Mouse (Mus musculus): ENCODE measurements around the gene Zmynd10.

Gene Zmynd10

DNA sequence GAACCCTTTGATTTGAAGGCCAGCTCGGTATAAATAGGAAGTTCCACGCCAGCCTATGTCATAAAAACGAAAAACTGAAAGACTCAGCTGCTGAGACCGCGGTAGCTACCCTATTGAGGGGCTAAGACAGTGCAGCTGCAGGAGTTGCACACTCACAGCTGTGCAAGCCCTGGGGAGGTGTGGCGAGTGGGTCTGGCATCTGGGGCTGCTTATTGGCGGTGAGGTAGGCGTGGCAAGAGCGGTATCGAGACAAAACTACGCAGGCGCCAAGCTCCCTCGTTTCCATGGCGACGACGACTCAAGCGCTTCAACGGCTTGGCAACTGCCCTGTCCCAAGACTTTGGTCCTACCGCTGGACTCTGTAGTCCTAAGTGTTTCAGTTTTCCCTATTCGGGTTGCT lies at the start of gene Zmynd10:
Zmynd10 (plus strand) TSS at position 273 of the 400 bp plus-strand sequence.
- peak; percentile 85 to 90 for DNase-seq (ENCODE audit: low spot score in 2 of 2)

DNA sequence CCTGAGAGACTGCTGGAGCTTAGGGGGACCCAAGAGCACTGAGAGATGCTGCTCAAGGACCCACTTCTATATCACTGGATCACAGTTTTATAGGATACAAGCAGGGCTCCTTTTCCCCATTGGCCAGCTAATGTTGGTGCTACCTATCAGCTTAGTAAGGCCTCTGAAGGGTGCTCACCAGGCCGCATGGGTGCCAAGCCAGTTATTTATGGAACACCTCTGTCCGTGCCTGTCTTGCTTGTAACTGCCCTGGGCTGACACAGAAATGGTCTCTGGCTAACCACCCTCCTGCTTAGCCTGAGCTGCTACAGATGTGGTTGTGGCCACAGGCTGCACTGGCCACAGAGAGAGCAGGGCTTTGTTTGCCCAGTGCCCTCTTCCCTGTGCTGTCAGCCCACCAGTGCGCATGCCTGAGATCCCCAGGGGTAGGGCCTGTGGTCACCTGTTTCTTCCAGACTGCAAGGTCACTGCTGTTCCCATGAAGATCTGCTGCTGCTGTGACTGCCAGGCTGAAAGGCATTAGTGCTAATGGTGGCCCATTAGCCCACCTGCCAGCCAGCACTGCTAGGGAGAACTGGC lies 46.3 kb upstream of the Zmynd10 start:
- DNase-seq (ENCODE audit: low spot score in 2 of 2) = no peak

DNA sequence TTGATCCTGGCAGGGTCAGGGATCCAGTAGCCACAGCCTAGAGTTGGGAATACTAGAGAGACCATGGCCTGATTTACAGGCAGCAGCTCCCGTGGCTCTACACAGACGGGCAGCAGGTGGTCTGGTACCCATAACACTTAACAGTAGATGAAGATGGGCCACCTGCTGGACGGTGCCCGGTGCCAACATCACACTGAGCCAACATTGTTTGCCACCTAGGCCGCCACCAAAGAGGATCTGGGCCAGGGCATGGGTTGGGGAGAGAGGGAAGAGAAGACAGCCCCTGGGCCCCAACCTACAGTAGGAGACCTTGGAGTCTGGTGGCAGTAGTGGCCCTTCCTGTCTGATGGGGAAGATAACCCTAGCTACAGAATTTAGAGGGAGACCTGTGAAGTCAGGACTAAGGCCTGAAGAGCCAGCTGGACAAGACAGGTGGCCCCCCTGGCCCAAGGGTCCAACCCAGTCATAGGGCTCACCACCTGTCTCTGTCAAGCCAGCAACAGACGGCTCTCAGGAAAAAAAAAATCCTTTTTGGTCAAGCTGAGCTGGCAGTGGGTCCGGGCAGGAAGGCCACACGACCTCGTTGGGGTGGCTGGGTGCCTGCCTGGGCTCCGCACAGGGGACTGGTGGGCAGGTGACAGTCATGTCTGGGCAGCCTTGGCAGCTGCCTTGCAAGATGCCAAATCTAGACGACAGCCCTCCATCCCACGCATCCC lies 44.8 kb upstream of the Zmynd10 start:
- DNase-seq (ENCODE audit: low spot score in 2 of 2) = no peak

DNA sequence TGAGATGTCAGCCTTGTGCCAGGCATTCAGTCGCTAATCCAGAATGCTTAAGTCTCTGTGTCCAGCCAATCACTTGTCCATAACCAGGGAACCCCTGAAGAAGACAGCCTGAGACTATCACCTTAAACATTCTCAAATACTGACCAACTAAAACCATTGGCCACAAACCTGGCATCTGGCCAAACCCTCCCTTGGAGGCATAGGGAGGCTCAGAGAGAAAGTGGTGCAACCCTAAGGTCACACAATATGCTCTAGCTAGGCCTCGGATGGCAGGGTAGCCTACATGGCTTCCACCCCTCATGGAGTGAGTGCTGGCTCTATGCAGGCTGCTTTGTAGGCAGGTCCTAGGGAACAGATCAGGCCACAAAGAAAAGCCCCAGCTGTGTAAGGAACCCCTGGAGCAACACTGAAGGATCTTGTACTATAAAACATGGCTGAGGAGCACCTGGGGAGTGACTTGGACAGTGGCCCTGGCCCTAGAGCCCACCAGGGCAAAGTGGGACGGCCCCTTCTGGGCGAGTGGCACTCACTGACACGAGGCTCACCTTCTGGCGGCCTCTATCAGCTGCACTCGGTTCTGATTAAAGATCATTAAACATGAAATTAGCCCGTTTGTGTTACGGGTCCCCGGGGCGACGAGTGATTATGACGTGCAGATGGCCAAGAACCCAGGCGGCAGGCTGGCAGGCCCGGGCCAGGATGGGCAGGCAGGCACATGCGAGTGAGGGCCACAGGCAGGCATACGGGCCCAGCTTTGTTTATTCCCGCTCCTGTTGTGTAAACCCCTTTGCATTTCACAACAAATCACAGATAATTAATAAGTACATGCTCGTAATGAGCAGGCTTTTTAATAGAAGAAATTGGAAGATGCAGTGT lies 42.2 kb upstream of the Zmynd10 start:
- DNase-seq (ENCODE audit: low spot score in 2 of 2) = no peak

DNA sequence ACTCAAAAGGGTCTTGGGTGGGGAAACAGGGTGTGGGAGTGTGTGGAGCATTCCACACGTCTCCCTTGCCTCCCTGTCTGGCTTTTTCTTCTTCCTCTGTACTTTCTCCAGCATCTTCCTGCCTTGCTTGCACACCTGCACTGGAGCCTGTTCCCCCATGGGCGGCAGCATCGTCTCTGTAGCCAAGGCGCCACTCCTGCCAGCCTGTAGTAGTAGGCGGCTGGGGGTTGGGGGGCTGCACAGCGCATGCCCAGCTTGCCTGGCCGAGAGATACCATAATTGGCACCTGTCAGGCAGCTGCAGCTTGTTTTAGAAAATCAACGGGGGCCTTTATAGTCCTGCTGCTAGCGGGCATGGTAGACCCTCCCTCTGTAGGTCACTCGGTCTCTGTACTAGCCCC lies 38.8 kb upstream of the Zmynd10 start:
- DNase-seq (ENCODE audit: low spot score in 2 of 2) = no peak

DNA sequence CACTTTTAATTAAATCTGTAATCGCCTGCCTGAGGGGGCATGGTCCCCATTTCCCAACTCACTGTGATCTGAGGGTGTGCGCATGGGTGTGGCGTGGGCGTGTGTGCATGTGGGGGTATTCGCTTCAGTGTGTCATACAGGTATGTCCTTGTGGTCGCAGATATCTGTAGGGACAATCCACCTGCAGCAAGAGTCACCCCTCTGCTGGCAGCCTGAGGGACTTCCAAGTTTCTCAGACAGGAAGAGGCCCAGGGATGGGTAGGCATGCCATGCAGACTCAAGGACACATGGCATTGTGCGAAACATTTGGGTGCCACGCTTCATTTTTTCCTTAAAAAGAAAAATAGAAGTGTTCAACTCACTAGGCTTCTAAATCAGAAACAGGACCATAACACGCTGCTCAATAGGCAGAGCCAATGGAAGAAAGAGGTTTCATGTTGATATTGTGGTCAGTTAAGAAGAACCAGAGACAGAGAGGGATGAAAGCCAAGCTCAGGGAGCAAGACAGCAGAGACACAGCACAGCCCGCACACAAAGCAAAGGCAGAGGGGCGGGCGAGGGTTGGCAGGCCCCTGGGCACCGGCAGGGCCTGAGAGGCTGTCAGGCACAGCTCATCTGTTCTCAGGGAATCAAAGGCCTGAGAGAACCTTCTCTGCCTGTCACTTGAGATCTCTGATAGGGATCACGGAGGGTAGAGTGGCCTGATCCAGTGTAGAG lies 36.6 kb upstream of the Zmynd10 start:
- no peak for DNase-seq (ENCODE audit: low spot score in 2 of 2)

DNA sequence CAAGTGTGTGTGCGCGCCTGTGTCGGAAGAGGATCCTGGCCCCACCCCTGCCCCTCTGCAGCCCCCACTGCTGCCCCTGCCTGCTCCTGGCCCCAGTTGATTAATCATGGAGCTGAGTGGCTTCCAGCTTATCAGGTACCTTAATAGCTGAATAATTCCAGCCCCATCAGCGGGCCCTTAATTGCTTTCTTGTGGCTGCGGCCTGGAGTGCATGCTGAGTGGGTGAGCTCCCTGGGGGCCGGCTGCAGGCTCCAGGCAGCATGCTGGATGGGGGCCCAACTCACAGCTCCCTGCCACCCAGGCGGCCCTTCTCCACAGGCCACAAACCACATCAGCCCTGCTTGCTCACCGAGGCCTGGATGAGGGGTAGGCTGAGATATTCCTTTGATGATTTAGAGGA lies 35.7 kb upstream of the Zmynd10 start:
- no peak for DNase-seq (ENCODE audit: low spot score in 2 of 2)

DNA sequence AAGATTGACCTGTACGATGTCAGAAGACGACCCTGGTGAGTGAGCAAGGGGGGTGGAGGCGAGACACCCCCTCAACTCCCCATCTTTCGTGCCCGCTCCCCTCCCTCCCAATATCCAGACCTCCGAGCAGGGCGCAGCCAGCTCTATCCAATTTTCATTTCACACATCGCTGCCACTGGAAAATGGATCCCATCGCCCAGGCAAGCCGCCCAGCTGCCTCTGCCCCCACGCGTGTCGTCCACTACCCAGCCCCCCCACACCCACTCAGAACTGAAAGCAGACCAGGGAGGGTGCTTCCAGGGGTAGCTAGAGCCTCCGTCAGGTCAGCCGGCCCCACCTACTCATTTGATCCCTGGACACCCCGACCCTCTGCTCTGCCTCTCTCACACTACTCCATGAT lies 34.8 kb upstream of the Zmynd10 start:
- no peak for DNase-seq (ENCODE audit: low spot score in 2 of 2)

DNA sequence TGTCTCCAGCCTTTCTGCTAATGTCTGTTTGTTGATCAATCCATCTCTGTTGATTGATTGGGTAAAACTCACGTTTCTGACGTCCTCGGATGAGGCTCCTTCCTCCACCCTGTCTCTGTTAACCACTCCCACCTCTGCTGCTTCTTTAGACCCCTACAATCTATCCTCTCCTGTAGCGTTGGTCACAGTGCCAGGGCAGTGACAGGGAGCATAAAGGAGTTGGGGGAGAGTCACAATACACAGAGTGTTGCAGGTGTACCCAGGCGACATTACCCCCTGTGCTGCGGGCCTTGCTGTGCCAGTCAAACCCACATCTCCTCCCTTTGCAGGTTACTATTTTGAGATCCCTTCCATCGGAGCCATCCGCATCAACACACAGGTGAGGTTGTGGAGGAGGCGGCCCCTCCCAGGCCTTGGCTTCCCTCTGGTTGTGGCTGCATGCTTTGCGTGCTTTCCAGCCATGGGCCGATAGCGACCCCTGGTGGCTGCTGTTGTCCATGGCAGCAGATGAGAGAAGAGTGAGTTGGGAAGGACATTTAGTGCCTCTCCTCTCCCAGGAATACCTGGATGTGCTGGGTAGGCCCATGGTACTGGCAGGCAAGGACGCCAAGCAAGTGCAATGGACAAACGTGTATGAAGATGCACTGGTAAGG lies 32.7 kb upstream of the Zmynd10 start:
- DNase-seq (ENCODE audit: low spot score in 2 of 2) = peak; percentile 76 to 94

DNA sequence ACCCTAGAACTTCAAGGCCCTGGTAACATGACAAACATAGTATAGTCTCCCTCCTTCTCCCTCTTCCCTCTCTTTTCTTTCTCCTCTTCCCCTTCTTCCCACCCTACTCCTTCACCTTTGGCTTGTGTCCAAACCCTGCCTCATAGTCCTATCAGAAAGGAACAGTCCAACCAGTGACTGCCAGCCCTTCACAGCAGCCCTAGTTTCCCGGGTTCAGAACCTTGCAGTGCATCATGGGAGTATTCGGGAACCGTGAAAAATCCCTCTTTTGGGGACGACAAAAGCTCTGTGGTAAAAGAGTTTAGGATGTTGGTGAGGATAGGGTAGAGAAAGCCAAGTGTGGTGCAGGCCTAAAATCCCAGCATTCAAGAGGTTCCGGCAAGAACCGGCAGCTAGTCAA lies 26.8 kb upstream of the Zmynd10 start:
- no peak for DNase-seq (ENCODE audit: low spot score in 2 of 2)

DNA sequence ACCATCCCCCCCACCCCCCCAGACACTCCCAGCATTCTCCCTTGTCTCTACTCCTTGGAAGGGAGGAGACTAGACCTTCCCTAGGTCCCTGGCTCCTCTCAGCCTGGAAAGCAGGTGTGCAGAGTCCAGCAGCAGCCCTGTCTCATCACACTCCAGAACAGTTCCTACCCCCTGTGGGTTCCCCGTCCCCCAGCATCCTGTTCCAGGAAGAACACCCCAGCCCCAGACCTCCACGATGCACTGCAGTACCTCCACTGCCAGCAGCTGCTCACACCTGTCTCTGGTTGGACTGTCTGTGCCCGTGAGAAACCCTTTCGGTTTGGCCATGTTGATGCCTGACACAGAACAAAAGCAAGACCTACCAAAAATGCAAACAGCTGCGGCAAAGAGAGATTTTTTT lies 25.9 kb upstream of the Zmynd10 start:
- no peak for DNase-seq (ENCODE audit: low spot score in 2 of 2)

DNA sequence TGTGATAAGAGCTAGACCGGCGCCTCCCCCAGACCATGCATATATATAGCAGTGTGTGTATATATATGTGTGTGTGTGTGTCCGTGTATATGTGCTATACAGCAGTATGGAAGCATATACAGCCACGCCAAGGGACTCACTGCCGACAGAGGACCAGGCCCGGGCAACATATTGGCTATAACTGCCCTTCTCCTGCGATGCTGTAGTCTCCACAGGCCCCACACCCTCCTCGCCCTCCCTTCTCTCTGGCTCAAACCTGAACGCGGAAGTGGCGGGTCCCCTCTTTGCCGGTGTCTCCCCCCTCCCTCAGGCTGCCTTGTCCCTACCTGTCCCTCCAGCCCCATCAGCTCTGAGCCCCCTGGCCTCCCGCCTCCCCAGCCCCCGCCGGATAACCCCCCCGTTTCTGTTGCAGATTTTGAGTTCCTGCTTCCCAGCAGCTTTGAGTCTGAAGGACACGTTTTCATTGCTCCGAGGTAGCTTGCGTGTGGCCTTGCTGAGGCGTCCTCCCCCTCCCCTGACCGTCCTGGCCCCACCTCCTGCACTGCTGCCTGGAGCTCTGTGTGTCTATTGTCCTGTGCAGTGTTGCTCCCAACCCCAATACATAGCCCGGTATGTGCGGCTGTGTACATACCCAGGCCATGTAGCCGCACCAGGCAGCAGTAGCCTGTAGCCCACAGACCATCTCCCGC lies 25.2 kb upstream of the Zmynd10 start:
- DNase-seq (ENCODE audit: low spot score in 2 of 2) = no peak

DNA sequence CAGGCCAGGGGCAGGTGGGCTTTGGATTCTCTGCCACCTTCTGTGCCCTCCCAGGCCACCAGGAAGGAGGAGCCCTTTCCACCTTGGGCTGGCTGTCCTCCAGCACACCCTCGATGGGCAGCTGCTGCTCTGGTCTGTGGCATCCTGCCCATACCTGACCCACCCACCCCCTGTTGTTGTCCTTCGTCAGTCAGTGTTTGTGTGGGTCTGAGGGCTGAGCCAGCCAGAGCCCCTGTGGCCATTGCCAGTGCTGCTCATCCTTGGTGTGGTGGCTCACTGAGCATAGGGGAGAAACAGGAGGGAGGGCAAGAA lies 24.7 kb upstream of the Zmynd10 start:
- DNase-seq (ENCODE audit: low spot score in 2 of 2) = no peak

DNA sequence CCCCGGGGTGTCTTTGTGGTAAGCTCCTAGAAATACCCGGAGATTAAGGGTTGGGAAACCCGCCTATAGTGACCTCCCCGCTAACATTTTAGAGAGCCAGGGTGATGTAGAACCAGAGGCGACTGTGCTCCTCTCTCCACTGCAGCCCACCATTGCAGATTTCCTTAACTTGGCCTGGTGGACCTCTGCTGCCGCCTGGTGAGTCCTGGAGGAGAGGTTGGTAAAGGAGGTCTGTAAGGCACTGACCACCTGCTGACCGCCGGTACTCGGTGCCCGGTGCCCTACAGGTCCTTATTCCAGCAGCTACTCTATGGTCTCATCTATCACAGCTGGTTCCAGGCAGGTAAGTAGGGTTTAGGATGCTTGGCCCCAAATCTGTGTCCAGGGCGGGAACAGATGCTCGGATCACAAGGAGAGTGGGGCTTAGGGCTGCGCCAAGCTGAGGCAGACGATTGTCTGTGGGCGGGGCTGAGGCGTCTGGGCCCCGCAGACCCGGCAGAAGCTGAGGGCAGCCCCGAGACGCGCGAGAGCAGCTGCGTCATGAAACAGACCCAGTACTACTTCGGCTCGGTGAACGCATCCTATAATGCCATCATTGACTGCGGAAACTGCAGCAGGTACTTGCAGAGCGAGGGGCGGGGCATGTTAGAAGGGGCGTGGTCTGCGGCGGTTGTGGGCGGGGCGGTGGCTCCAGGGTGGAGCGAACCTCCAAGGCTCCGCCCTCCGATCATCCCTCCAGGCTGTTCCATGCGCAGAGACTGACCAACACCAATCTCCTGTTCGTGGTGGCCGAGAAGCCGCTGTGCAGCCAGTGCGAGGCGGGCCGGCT lies 20.7 kb upstream of the Zmynd10 start:
- peak; percentile 84 to 93 for DNase-seq (ENCODE audit: low spot score in 2 of 2)

DNA sequence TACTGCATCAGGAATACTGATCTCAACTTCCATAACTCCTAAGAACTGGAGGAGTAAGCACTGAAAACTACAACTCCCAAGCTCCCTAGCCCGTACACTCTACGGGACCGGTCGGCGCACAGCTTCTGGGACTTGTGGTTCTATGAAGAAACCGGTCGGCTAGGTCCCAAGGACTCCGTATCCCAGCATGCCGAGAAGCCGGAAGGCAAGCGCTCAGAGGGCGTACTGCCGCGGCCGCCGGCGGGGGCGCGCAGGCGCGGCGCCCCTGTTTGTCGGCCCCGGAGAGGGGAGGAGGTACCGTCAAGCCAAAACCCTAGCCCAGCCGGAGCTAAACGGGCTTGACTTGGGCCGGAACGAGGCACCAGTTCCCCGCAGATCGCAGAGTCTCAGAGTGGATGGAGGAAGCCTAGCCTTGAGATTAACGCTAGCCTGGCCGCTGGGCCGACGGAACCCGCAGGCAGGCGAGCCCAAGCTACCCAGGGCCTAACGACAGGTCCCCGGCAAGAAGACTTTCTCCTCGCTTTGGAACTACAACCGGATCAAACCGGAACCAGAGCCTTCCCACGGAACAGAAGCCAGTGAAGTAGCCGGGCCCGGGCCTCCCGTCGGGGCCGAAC lies 13.2 kb upstream of the Zmynd10 start, which contains the start of gene Tmem115:
Tmem115 (plus strand) TSS at position 155 of the 617 bp plus-strand sequence.
- peak; percentile 87 to 91 for DNase-seq (ENCODE audit: low spot score in 2 of 2)

DNA sequence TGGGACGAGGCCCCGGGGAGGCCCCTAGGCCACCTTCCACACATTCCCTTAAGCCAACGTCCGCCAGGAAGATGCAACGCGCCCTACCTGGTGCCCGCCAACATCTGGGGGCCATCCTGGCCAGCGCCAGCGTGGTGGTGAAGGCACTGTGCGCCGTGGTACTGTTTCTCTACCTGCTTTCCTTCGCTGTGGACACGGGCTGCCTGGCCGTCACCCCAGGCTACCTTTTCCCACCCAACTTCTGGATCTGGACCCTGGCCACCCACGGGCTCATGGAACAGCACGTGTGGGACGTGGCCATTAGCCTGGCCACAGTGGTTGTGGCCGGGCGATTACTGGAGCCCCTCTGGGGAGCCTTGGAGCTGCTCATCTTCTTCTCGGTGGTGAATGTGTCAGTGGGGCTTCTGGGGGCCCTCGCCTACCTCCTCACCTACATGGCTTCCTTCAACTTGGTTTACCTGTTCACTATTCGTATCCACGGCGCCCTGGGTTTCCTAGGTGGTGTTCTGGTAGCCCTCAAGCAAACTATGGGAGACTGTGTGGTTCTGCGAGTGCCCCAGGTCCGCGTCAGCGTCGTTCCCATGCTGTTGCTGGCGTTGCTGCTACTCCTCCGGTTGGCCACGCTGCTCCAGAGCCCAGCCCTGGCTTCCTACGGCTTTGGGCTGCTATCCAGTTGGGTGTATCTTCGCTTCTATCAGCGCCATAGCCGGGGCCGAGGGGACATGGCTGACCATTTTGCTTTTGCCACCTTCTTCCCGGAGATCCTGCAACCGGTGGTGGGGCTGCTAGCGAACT lies 12.5 kb upstream of the Zmynd10 start:
- peak; percentile 40 to 75 for DNase-seq (ENCODE audit: low spot score in 2 of 2)

DNA sequence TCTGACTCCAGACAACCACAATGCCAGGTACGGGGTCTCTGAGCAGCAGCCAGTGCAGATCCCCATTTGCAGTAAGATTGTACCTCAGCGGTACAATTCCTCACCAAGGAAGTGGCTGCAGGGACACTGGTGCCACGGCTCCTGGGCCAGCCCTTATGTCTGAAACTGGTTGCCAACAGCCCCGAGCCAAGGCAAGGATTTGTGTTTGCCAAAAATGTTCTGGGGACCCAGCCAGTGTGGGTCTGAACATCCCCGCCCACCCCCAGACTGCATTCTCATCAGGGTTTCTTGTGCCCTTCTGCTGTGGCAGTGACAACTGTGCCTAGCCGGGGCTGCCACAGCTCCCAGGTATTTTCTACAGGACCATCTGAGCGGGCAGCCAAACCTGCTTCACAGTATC lies 8.9 kb upstream of the Zmynd10 start:
- DNase-seq (ENCODE audit: low spot score in 2 of 2) = no peak

DNA sequence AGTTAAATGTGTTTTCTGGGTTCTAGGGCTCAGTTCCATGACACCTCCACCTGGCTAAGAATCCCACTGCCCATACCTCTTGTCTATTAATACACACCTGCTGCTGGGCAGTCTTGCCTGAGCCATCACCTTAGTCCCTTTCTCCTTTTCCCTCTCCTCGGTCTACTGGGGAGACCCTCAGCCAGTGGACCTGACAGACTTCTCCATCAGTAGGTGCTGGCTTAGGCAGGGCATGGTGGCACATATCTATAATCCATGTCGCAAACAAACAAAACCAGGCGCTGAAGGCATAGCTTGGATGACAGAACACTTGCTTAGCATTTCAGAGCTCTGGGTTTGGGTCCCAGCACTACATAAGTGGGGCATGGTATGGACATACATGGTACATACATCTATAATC lies 8.4 kb upstream of the Zmynd10 start:
- no peak for DNase-seq (ENCODE audit: low spot score in 2 of 2)

DNA sequence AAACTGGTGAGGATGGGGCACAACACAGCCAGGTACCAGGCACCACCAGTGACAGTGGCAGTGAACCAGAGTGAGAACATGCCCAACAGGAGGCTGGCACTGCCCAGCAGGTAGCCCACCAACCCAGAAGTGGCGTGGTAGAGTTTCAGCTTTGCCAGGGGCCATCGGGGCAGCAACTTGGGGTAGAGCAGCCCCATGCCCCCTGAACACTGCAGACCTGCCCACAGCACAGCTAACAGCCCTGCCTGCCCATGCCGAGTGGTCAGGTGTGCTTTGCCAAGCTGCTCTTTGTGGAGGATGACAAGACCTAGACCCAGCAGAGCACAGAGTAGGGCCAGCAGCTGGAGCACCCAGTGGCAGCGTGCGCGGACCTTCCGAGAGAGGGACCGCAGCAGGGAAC lies 7.2 kb upstream of the Zmynd10 start:
- DNase-seq (ENCODE audit: low spot score in 2 of 2) = no peak
